Mouse (Mus musculus) brain, adult 10 weeks (tissue): Measurements from ENCODE around the gene Spint2. TPM values are rescaled to one million over a fixed set of nuclear protein-coding genes. Genes with fewer than 3 reads are reported as not detected.

ENCODE experiments used
- polyA plus RNA-seq: library from polyadenylated mRNA; stranded (reverse); fragments of 350-450 nt; fragmentation: Illumina TruSeq; extraction: RNeasy Lipid Tissue Mini Kit (QIAGEN cat#74804); gene quantifications from one replicate; pipeline ENCODE4 v1.2.3, GENCODE M21; 2015; ENCODE audit warnings: low read depth, low replicate concordance

The Spint2 gene
- 24.8 TPM for polyA plus RNA-seq

GRCm38 (mm10) chr7:29281201-29282073, at the start of gene Spint2:
Gene Spint2, minus strand, starts transcription at chr7:29281912.

GRCm38 (mm10) chr7:29303738-29304462, 22.2 kb upstream of the Spint2 start, which contains the start of gene Dpf1:
Gene Dpf1, plus strand, starts transcription at chr7:29303951.

GRCm38 (mm10) chr7:29288942-29289638, 7.4 kb upstream of the Spint2 start, which contains the start of gene Ppp1r14a:
Gene Ppp1r14a, plus strand, starts transcription at chr7:29289308.

GRCm38 (mm10) chr7:29248261-29248841, 33.4 kb downstream of the Spint2 start, which contains the start of gene 2200002D01Rik:
Gene 2200002D01Rik, minus strand, starts transcription at chr7:29248466.

GRCm38 (mm10) chr7:29238019-29238967, 43.4 kb downstream of the Spint2 start, which contains the start of gene Yif1b:
Gene Yif1b, plus strand, starts transcription at chr7:29238329.

GRCm38 (mm10) chr7:29232247-29233013, 49.3 kb downstream of the Spint2 start, which contains the start of gene Kcnk6:
Gene Kcnk6, minus strand, starts transcription at chr7:29232515.

GRCm38 (mm10) chr7:29213675-29214082, 68.0 kb downstream of the Spint2 start, which contains the start of gene Catsperg1:
Gene Catsperg1, minus strand, starts transcription at chr7:29214035.

Other genes with a start within 250 kb of the Spint2 start
- gene Ryr1, start 156.7 kb downstream of the Spint2 start, polyA plus RNA-seq: 4.4 TPM
- gene Rasgrp4, start 147.1 kb downstream of the Spint2 start, polyA plus RNA-seq: 0.70 TPM
- gene Fam98c, start 125.7 kb downstream of the Spint2 start, polyA plus RNA-seq: 41.6 TPM
- gene Ggn, start 111.7 kb downstream of the Spint2 start, polyA plus RNA-seq: 0.79 TPM
- 36.0 TPM for gene Spred3, start 111.5 kb downstream of the Spint2 start, polyA plus RNA-seq
- 190 TPM for gene Psmd8, start 101.2 kb downstream of the Spint2 start, polyA plus RNA-seq
- gene Catsperg1, start 67.9 kb downstream of the Spint2 start, polyA plus RNA-seq: 0.97 TPM
- gene Kcnk6, start 49.4 kb downstream of the Spint2 start, polyA plus RNA-seq: 2.0 TPM
- gene Yif1b, start 43.6 kb downstream of the Spint2 start, polyA plus RNA-seq: 63.2 TPM
- not detected for gene 2200002D01Rik, start 33.4 kb downstream of the Spint2 start, polyA plus RNA-seq
- gene Ppp1r14a, start 7.4 kb upstream of the Spint2 start, polyA plus RNA-seq: 35.7 TPM
- gene Dpf1, start 22.0 kb upstream of the Spint2 start, polyA plus RNA-seq: 69.6 TPM
- gene Sipa1l3, start 236.7 kb upstream of the Spint2 start, polyA plus RNA-seq: 32.2 TPM